Mouse (Mus musculus) kidney, embryonic 16.5 days (tissue): ENCODE data around the gene Acsl6. TPM values are rescaled to one million over a fixed set of nuclear protein-coding genes. Genes with fewer than 3 reads are reported as not detected.

Source experiments
- ATAC-seq: fragments of 200-750 bp; cut with Nextera tagmentation; 2 replicates; pipeline ENCODE4 v1.8.0; 2017; ENCODE audit warnings: moderate TSS enrichment; ENCODE audit not compliant: low FRiP score, low TSS enrichment
- H3K27ac ChIP-seq: fragments of 300-500 bp; sonication (generic); 2 replicates; pipeline ENCODE4 v1.5.1; 2014; ENCODE audit warnings: low read length
- H3K27me3 ChIP-seq: fragments of 300-500 bp; sonication (generic); 2 replicates; pipeline ENCODE4 v1.6.1; 2014; ENCODE audit warnings: low read length, control low read depth, mixed read lengths; ENCODE audit not compliant: insufficient read depth
- H3K36me3 ChIP-seq: fragments of 300-500 bp; sonication (generic); 2 replicates; pipeline ENCODE4 v1.6.1; 2014; ENCODE audit warnings: low read length, control low read depth, mixed read lengths; ENCODE audit not compliant: insufficient read depth
- H3K4me1 ChIP-seq: fragments of 300-500 bp; sonication (generic); 2 replicates; pipeline ENCODE4 v1.6.1; 2014; ENCODE audit warnings: low read length, control low read depth, mixed read lengths; ENCODE audit not compliant: insufficient read depth
- H3K4me2 ChIP-seq: fragments of 300-500 bp; sonication (generic); replicated peaks from 2 replicates; pipeline ENCODE4 v1.6.1; 2014; ENCODE audit warnings: low read depth, low read length
- H3K4me3 ChIP-seq: fragments of 300-500 bp; sonication (generic); 2 replicates; pipeline ENCODE4 v1.5.1; 2014; ENCODE audit warnings: mild to moderate bottlenecking, low read length
- H3K9ac ChIP-seq: fragments of 300-500 bp; sonication (generic); replicated peaks from 2 replicates; pipeline ENCODE4 v1.6.1; 2014; ENCODE audit warnings: low read length
- H3K9me3 ChIP-seq: fragments of 300-500 bp; sonication (generic); 2 replicates; pipeline ENCODE4 v1.6.1; 2016; ENCODE audit warnings: low read length, control low read depth
- WGBS: fragments of 180-500 bp; shearing (Covaris S2); extraction: QIAGEN DNeasy Blood & Tissue Kit; methylation state at CpG from one replicate; pipeline ENCODE4 v1.1.7; 2014; 5-methylcytosine and 5-hydroxymethylcytosine counted together
- polyA plus RNA-seq: library from polyadenylated mRNA; unstranded; fragments of >200 nt; fragmentation: Nextera tagmentation; extraction: Ambion mirVana; gene quantifications from 2 replicates; pipeline ENCODE4 v1.2.1, GENCODE M21; 2015

Acsl6 gene
- polyA plus RNA-seq, result 0.54 and 0.96 TPM in 2 replicates

DNA sequence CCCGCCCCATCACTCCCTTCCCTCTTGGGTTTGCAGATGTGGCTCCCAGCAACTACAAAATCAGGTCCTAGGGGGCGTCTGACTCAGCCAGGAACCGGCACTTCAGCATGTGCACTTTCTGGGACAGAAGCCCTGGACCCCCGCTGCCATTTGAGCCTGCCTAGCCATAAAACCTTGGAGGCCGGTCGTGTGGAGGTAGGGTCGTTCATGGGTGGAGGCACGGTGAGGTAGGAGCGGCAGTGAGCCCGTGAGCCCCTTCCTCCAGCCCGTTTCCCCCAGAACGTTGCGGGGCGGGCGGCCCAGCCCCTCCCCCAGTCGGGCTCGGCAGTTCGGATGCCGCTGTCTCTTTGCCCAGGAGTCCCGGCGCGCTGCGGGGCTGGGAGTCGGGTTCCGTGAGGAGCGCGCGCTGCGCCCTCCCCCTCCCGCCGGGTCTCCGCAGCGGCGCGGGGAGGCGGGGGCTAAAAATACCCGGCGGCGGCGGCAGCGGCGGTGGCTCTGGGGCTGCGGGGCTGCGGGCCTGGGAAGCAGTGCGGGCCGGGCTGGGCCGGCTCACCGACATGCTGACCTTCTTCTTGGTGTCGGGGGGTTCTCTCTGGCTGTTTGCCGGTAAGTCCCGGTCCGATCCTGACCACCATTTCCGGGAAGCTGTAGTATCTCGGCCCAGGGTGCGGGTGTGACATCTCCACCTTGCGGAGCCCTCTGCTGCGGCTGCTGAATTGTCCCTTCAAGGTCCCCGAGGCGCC is at the start of gene Acsl6:
TSS of gene Acsl6 (plus strand) at position 71 of the 743 bp plus-strand sequence.
- WGBS, result under 1% methylated on average over 51 of the region's 59 CpGs
- H3K9ac ChIP-seq, result peak within 1 kb of the TSS; percentile 51
- 0 out of 2 replicates have a peak, but pooled peaks cover under 1% of the 10 kb centered on the region for H3K9me3 ChIP-seq
- H3K4me1 ChIP-seq, result peaks cover 8% of the 10 kb centered on the region
- H3K4me2 ChIP-seq, result peak within 1 kb of the TSS; percentile 92
- peaks cover 4% of the 10 kb centered on the region; the same call in 1 of the 2 replicates for H3K27me3 ChIP-seq
- H3K27ac ChIP-seq, result no peak within 1 kb of the TSS
- ATAC-seq, result peak; percentile 27; the same call in 1 of the 2 replicates
- H3K4me3 ChIP-seq, result peak within 1 kb of the TSS; percentile 56
- no peaks in the 10 kb centered on the region for H3K36me3 ChIP-seq

DNA sequence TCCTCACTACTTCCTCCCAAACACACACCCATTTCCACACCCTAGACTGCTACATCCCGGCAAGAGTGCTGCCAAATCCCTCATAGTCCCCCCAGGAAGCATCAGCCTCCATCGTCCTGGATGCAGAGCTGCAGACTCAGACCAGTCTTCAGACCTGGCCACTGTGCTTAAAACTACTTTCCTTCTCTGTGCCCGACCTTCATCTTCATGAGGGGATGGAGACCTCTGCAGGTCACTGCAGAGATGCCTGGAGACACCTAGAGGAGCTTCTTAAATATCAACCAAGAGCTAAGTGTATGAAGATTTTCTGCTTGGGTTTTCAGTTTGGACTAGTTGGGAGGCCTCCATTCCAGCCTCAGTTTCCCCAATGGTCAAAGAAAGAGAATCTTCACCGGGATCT is 49.5 kb upstream of the Acsl6 start:
- Histone ChIP-seq H3K9me3 (no peaks in the 10 kb centered on the region), H3K4me2 (no peak overlapping the region), H3K27ac (no peak overlapping the region), H3K4me1 (no peaks in the 10 kb centered on the region), H3K9ac (no peak overlapping the region), H3K4me3 (no peak overlapping the region), H3K36me3 (no peaks in the 10 kb centered on the region), H3K27me3 (no peaks in the 10 kb centered on the region)
- 33% methylated on average over 4 of the region's 4 CpGs for WGBS
- ATAC-seq, result no peak

DNA sequence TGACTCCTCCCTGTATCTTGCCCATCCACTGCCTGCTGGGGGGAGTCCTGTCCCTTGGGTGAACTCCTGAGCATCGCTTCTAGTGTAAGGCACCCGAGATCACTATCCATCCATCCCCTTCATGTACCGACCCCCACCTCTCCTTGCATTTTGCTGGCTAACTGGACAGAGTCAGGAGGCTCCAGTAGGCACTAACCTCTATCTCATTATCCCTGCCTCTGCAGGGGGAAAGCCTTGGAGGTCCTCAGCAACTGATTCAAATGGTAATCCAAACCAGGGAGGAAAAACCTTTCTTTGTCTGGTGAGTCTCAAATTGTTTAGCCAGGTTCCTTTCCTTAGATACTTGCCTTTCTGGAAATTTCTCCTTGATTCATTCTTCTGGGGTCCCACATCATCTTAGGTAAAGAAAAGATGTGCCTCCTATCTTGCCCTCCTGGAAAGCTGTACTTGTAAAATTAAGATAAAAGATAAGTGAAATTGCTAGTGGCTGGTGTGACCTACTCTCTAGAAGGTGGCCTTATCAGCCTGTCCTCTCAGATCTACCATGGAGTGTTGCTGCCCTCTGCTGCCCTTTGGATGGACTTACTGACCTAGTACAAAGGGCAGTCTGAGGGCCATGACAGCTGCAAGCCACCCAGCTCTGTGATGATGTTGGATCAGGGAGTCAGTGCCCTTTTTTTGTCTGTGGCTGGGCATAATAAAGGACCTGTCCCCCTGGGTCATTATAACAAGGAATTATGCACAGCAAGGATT is 46.8 kb upstream of the Acsl6 start:
- H3K4me3 ChIP-seq, result no peak overlapping the region
- 56% methylated on average over 3 of the region's 3 CpGs for WGBS
- no peaks in the 10 kb centered on the region for H3K36me3 ChIP-seq

DNA sequence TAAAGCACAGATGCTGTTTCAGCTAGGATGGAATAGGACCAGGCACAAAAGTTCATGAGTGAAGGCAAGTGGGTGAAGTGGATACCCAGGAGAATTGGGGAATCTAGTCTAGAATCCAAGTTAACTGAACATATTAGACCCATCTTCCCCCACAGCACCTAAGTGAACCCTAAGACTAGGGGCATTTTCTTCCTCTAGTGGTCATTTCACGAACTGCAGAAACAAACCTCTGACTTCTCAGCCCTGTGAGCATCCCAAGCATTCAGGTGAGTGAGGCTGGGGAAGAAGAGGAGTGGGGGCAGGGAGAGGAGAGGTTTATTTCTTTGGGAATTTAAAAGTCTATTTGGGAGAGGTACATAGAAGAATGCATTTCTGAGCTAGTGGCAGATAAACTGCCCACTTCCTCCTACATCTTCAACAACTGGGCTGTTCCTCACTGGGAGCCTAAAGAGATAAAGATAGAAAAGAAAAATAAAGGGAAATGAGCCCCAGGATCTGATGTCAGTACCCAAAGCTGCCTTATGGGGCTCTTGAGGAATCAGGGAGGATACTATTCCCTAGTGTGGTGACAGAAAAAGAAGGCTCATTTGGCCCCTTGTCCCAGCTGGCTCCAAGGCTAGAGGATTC is 40.1 kb upstream of the Acsl6 start:
- WGBS, result 12% methylated on average over 1 of the region's 1 CpGs
- no peaks in the 10 kb centered on the region; the same call in 1 of the 2 replicates for H3K9me3 ChIP-seq

More for the DNA sequence above, 46.8 kb upstream of the Acsl6 start:
- H3K9me3 ChIP-seq, result no peaks in the 10 kb centered on the region; the same call in 1 of the 2 replicates
- no peaks in the 10 kb centered on the region for H3K4me1 ChIP-seq
- no peak overlapping the region for H3K27ac ChIP-seq
- H3K9ac ChIP-seq, result no peak overlapping the region
- H3K27me3 ChIP-seq, result no peaks in the 10 kb centered on the region
- no peak overlapping the region for H3K4me2 ChIP-seq
- no peak for ATAC-seq

DNA sequence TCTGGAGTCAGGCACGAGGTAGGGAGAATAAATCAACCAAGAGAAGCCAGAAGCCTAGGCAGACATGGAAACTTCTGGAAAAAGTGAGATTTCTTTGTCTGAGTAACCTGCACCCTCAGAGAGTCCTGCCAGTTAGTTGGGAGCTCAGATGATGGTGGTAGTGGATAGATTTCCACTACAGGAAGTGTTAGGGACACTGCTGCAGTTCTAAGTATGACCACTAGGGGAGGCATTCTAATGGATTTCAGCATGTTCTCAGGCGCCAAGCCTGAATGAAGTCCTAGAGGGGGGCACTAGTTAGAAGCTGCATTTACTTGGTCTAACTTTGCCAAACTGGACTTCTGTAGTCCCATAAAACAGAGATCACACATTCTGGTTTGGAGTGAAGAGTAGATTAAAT is 39.1 kb upstream of the Acsl6 start:
- H3K4me2 ChIP-seq, result no peak overlapping the region
- H3K36me3 ChIP-seq, result no peaks in the 10 kb centered on the region
- H3K4me3 ChIP-seq, result no peak overlapping the region
- H3K27ac ChIP-seq, result no peak overlapping the region
- H3K4me1 ChIP-seq, result no peaks in the 10 kb centered on the region
- WGBS, result 64% methylated on average over 2 of the region's 2 CpGs
- no peaks in the 10 kb centered on the region; the same call in 1 of the 2 replicates for H3K9me3 ChIP-seq
- H3K9ac ChIP-seq, result no peak overlapping the region
- no peaks in the 10 kb centered on the region for H3K27me3 ChIP-seq
- ATAC-seq, result no peak

More for the DNA sequence above, 40.1 kb upstream of the Acsl6 start:
- Histone ChIP-seq H3K27me3 (no peaks in the 10 kb centered on the region), H3K9ac (no peak overlapping the region), H3K36me3 (no peaks in the 10 kb centered on the region), H3K27ac (no peak overlapping the region), H3K4me3 (no peak overlapping the region), H3K4me2 (no peak overlapping the region), H3K4me1 (no peaks in the 10 kb centered on the region)
- ATAC-seq, result no peak

DNA sequence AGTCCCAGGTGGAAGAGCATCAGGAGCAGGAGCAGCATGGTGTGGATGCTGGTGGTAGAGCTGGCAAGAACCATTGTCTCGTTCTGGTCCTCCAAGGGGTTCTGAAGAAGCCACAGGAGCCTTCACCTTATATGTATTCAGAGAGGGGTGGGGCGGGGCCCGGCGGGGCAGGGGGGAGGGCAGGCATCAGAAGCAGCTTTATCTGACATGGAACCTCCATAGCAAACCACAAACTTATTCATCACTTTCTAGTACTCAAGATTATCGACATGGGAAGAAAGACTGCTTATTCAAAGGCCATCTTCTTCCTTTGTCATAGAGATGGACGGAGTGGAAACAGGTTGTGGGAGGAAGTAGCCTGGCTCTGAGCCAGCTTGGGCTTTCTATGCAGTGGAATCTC is 36.4 kb upstream of the Acsl6 start, which contains the start of gene Il3:
TSS of gene Il3 (minus strand) at position 101 of the 400 bp plus-strand sequence.
- Histone ChIP-seq H3K9me3 (no peaks in the 10 kb centered on the region), H3K27me3 (no peaks in the 10 kb centered on the region), H3K4me1 (no peaks in the 10 kb centered on the region), H3K27ac (no peak within 1 kb of the TSS), H3K9ac (no peak within 1 kb of the TSS), H3K4me3 (no peak within 1 kb of the TSS), H3K36me3 (no peaks in the 10 kb centered on the region), H3K4me2 (no peak within 1 kb of the TSS)
- 80% methylated on average over 6 of the region's 6 CpGs for WGBS
- ATAC-seq, result no peak

DNA sequence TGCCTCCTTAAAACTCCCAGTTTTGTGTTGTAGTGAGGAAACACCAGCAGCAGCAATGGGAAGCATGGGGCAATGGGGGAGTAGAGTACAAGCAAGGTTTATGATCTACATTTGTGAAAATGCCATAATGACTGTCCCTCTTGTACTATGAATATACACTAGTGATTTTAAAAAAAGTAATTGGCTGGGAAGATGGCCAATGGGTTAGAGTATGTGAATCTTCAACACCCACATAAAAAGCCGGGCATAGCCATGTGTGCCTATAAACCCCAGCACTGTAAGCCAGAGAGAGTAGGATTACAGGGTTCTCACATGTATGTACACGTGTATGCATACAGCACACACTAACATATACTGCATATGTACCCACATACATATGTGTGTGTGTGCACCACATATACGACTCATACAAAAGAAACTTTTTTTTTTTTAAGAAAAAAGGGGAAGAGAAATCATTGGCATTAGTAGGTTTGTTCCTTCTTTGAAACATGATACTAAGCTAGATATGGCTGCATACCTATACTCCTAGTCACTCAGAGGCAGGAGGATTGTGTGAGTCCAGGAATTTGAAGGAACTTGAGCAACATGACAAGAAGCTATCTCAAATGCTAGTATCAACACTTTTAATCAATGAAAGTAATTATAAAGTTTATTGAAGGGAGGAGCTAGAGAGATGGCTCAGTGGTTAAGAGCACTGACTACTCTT is 34.3 kb upstream of the Acsl6 start:
- no peak overlapping the region for H3K4me2 ChIP-seq
- no peak overlapping the region for H3K9ac ChIP-seq
- WGBS, result 87% methylated on average over 3 of the region's 3 CpGs
- no peak overlapping the region for H3K4me3 ChIP-seq
- H3K27me3 ChIP-seq, result no peaks in the 10 kb centered on the region
- H3K27ac ChIP-seq, result no peak overlapping the region
- no peaks in the 10 kb centered on the region for H3K36me3 ChIP-seq
- ATAC-seq, result no peak
- no peaks in the 10 kb centered on the region for H3K9me3 ChIP-seq
- H3K4me1 ChIP-seq, result no peaks in the 10 kb centered on the region

DNA sequence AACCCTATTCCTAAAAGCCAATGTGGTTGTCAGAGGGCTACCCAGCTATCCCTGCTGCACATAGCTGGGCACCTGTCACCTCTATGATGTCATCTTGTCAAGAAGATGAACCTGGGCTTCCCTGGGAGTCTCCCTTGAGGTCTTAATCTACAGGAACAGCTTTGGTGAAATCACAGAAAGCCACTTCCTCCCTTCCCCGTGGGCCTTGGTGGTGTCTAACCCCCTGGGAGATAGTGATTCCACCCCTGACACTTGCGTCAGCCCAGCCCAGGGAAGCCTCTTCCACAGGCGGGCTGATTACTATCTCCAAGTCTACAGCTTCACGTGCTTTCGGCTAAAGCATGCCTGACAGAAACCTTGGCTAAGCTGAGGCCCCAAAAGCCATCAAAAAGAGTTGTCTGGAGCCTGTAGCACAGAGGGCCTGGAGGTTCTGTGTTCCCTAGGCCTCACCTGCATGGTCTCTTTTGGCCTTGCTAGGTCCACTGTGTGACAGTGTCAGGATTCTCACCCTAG is 32.1 kb upstream of the Acsl6 start:
- Histone ChIP-seq H3K9ac (no peak overlapping the region), H3K27ac (no peak overlapping the region), H3K4me2 (no peak overlapping the region), H3K27me3 (no peaks in the 10 kb centered on the region), H3K4me1 (no peaks in the 10 kb centered on the region), H3K4me3 (no peak overlapping the region), H3K36me3 (no peaks in the 10 kb centered on the region), H3K9me3 (no peaks in the 10 kb centered on the region)
- no peak for ATAC-seq
- 82% methylated on average over 5 of the region's 5 CpGs for WGBS

DNA sequence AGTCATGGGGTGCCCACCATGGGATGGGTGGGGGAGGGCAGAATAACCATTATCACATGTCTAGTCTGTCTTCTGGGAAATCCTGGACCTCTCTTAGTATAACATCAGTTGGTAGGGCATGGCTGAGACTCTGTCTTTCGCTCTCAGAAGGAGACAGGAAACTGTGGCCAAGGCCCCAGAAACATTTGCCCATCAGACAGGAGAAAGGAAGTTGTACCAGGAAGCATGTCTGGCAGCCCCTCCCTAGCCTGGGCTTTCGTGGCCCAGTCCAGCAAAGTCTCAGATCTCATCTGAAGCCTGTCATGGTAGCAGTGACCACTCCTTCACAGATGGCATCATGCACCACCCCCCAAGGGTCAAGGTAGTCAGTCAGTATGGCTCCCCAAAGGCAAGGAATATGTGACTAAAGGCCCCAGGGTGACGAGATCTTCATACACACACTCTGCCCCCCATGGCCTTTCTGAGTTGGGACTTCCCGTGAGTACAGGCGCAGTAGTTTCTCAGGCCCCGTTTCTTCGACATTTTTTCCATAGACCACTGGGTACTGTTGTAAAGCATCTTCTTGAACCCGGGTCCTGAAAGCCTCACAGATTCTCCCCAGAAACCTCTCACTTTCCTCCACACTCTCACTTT is 15.7 kb upstream of the Acsl6 start:
- Histone ChIP-seq H3K36me3 (no peaks in the 10 kb centered on the region), H3K9me3 (no peaks in the 10 kb centered on the region), H3K9ac (no peak overlapping the region), H3K27ac (no peak overlapping the region), H3K27me3 (no peaks in the 10 kb centered on the region), H3K4me3 (no peak overlapping the region), H3K4me2 (no peak overlapping the region), H3K4me1 (no peaks in the 10 kb centered on the region)
- 78% methylated on average over 8 of the region's 8 CpGs for WGBS
- ATAC-seq, result no peak
